Mouse (Mus musculus) forebrain, postnatal 0 days (tissue): ENCODE measurements around the gene Aggf1. TPM values are rescaled to one million over a fixed set of nuclear protein-coding genes. Genes with fewer than 3 reads are reported as not detected.
A peak's percentile ranks its signal among the peaks of the same experiment; 100 is the strongest.

Experiments
- ATAC-seq: fragments of 200-750 bp; cut with Nextera tagmentation; 2 replicates; pipeline ENCODE4 v1.8.0; 2017; ENCODE audit warnings: mild to moderate bottlenecking, moderate library complexity
- DNase-seq: peaks from one replicate; pipeline ENCODE4 v3.0.0-alpha.2; 2015
- H3K27ac ChIP-seq: fragments of 300-500 bp; sonication (generic); 2 replicates; pipeline ENCODE4 v1.5.1; 2014; ENCODE audit warnings: low read depth, mild to moderate bottlenecking, antibody characterized with exemption, low read length, moderate library complexity, mixed read lengths
- H3K27me3 ChIP-seq: fragments of 300-500 bp; sonication (generic); 2 replicates; pipeline ENCODE4 v1.6.1; 2014; ENCODE audit warnings: mild to moderate bottlenecking, low read length, mixed read lengths; ENCODE audit not compliant: insufficient read depth
- H3K36me3 ChIP-seq: fragments of 300-500 bp; sonication (generic); 2 replicates; pipeline ENCODE4 v1.6.1; 2014; ENCODE audit warnings: mild to moderate bottlenecking, moderate library complexity; ENCODE audit not compliant: insufficient read depth
- H3K4me1 ChIP-seq: fragments of 300-500 bp; sonication (generic); 2 replicates; pipeline ENCODE4 v1.6.1; 2014; ENCODE audit warnings: antibody characterized with exemption; ENCODE audit not compliant: insufficient read depth
- H3K4me2 ChIP-seq: fragments of 300-500 bp; sonication (generic); 2 replicates; pipeline ENCODE4 v1.6.1; 2014; ENCODE audit warnings: low read depth, mild to moderate bottlenecking, moderate library complexity
- H3K4me3 ChIP-seq: fragments of 300-500 bp; sonication (generic); 2 replicates; pipeline ENCODE4 v1.5.1; 2014; ENCODE audit warnings: low read depth, low read length, mixed read lengths
- H3K9ac ChIP-seq: fragments of 300-500 bp; sonication (generic); 2 replicates; pipeline ENCODE4 v1.6.1; 2014; ENCODE audit warnings: mild to moderate bottlenecking
- H3K9me3 ChIP-seq: fragments of 300-500 bp; sonication (generic); 2 replicates; pipeline ENCODE4 v1.6.1; 2016; ENCODE audit warnings: low read length
- CTCF ChIP-seq: sonication (generic); IDR thresholded peaks from 2 replicates; pipeline ENCODE4 v1.5.1; 2016; ENCODE audit warnings: antibody characterized with exemption, control low read depth, low read depth
- WGBS: fragments of 180-500 bp; shearing (Covaris S2); extraction: QIAGEN DNeasy Blood & Tissue Kit; methylation state at CpG from one replicate; pipeline ENCODE4 v1.1.7; 2014; 5-methylcytosine and 5-hydroxymethylcytosine counted together
- polyA plus RNA-seq: library from polyadenylated mRNA; unstranded; fragments of >200 nt; fragmentation: Nextera tagmentation; extraction: Ambion mirVana; gene quantifications from 2 replicates; pipeline ENCODE4 v1.2.1, GENCODE M21; 2015
- total RNA-seq: library from RNA; depleted of rRNA; stranded (reverse); fragments of >200 nt; gene quantifications from 2 replicates; pipeline ENCODE4 v1.2.3, GENCODE M21; 2014; rRNA removed

The Aggf1 gene
- total RNA-seq (34.3 and 36.5 TPM in 2 replicates), polyA plus RNA-seq (31.0 and 32.8 TPM in 2 replicates)

DNA sequence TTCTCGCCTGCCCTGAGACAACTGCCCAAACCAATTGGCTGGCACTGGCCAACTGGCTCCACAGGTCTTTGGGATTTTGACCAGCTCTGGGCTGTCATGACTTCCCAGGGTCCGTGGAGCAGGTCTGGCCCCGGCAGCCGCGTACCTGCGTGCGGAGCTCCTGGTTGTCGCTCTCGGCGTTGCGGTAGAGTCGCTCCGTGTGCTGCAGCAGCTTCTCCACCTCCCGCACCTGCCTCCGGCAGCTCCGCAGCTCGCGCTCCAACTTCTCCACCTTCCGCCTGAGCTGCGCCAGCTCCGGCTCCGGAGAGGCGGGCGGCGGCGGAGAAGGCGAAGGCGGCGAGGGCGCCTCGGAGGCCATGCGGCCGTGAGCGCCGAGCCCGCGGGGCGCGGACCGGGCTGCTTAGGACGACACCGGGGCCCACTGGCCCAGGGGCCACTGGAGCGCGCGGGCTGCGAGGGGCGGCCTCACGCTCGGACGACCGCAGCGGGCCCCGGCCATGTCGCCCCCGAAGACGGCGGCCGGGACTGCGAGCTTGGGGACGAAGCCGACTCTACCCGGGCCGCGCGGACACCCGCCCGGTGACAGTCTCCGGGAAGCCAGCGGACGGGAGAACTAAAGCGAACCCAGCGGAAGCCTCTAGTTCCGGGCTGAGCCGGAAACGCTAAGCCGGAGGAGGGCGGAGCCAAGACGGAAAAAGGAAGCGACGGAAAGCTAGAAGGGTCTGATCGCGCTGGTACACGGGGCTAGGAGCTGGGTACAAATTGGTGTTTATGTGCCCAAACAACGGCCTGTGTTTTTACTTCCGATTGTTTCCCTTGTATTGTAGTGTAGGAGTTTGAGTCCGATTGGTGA lies at the start of gene Aggf1:
Gene Aggf1, minus strand, starts transcription at position 652 of the 853 bp plus-strand sequence.
- Histone ChIP-seq H3K9me3 (no peaks in the 10 kb centered on the region), H3K27ac (peak within 1 kb of the TSS; percentile 84), H3K27me3 (no peaks in the 10 kb centered on the region), H3K4me2 (peak within 1 kb of the TSS; percentile 90), H3K36me3 (peaks cover 11% of the 10 kb centered on the region), H3K9ac (peak within 1 kb of the TSS; percentile 84), H3K4me3 (peak within 1 kb of the TSS; percentile 95), H3K4me1 (peaks cover 6% of the 10 kb centered on the region)
- peak; percentile 93 for DNase-seq
- peak; percentile 100 for ATAC-seq
- WGBS = 2% methylated on average over 86 of the region's 86 CpGs
- no peak for TF ChIP-seq CTCF

DNA sequence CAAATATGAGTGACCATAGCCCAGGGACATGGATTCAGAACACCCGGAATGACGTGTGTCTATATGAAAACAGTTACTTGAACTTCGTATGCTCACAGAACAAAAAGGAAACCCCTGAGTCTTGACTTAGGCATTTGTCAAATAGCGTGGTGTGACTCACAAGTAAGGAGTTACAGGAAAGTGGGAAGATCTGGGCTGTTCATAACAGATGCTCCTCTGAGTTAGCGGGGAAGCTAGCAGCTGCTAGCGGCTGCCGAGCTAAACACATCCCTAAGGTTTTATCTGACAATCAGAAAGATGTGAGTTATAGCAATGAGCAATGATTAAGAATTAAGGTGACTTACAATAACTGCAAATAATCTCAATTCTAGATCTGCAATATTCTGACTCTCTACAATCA lies 49.8 kb upstream of the Aggf1 start:
- DNase-seq (peak; percentile 36), ATAC-seq (peak; percentile 76)
- Histone ChIP-seq H3K4me3 (no peak overlapping the region), H3K4me1 (0 out of 2 replicates have a peak, but pooled peaks cover 6% of the 10 kb centered on the region), H3K9me3 (no peaks in the 10 kb centered on the region), H3K27me3 (no peaks in the 10 kb centered on the region), H3K4me2 (no peak overlapping the region), H3K36me3 (no peaks in the 10 kb centered on the region), H3K9ac (no peak overlapping the region), H3K27ac (no peak overlapping the region)
- 77% methylated on average over 7 of the region's 7 CpGs for WGBS
- no peak for TF ChIP-seq CTCF

DNA sequence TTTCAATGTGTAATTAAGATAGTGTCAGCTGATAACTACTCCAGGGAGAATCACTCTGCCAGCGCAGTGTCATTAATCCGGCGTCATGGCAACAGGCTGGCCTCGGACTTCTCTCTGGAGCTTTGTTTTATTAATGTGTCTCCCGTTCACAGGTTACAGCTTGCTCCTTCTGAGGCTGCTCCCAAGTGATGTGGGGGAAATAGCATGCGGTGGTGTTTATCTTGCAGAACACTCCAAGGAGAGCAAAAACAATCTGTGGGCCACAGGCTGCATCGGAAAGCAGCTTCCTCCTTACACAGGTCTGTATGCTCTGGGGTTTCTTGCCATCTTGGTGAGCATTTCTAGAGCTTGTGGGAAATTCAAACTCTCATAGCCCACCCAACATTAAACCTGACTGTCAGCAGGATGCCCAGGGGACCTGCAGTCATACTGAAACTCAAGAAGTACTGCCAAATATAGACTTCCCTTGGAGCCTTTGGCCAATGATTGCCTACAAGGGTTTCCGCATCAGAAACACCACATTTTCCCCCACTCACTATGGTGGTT lies 44.1 kb upstream of the Aggf1 start:
- no peak for TF ChIP-seq CTCF
- Histone ChIP-seq H3K4me1 (peaks cover 5% of the 10 kb centered on the region; the same call in 1 of the 2 replicates), H3K27me3 (no peaks in the 10 kb centered on the region), H3K9me3 (no peaks in the 10 kb centered on the region), H3K9ac (no peak overlapping the region), H3K36me3 (no peaks in the 10 kb centered on the region), H3K4me3 (no peak overlapping the region), H3K27ac (peak overlapping the region; percentile 54; the same call in 1 of the 2 replicates), H3K4me2 (0 out of 2 replicates have a peak overlapping the region, but pooled peaks have one; percentile 8)
- peak; percentile 63 for DNase-seq
- peak; percentile 79 for ATAC-seq
- WGBS = 14% methylated on average over 8 of the region's 8 CpGs

DNA sequence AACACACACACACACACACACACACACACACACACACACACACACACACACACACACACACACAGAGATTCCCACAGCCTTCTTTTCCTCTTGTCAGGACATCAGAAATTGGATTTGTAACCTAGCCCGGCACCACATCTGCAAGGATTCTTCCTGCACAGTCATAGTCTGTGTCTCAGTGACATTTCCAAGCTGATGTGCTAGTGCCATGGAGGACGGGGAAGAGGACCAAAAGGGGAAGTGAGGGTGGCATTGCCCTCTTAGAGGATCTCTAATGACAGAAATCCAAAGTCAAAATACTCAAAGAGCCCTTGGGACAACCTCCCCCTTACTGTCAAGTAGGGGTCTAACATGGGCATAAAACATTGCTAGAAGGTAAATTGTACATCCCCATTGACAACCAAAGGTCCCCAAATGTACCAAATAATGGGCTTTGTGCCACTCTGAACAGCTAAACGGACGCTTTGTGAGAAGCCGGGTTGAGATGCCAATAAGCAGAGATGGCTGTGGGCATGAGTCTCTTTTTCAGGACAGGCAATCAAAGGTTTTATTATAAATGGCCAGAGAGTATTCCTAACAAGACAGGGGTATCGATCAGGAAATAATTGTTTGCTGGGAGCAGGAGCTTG lies 43.5 kb upstream of the Aggf1 start:
- no peak for TF ChIP-seq CTCF
- Histone ChIP-seq H3K36me3 (no peaks in the 10 kb centered on the region), H3K9me3 (no peaks in the 10 kb centered on the region), H3K4me3 (no peak overlapping the region), H3K4me2 (no peak overlapping the region), H3K27ac (peak overlapping the region; percentile 54; the same call in 1 of the 2 replicates), H3K9ac (no peak overlapping the region), H3K4me1 (peaks cover 5% of the 10 kb centered on the region; the same call in 1 of the 2 replicates), H3K27me3 (no peaks in the 10 kb centered on the region)
- WGBS = 22% methylated on average over 6 of the region's 6 CpGs
- DNase-seq (no peak), ATAC-seq (0 out of 2 replicates have a peak, but pooled peaks have one; percentile 1)

DNA sequence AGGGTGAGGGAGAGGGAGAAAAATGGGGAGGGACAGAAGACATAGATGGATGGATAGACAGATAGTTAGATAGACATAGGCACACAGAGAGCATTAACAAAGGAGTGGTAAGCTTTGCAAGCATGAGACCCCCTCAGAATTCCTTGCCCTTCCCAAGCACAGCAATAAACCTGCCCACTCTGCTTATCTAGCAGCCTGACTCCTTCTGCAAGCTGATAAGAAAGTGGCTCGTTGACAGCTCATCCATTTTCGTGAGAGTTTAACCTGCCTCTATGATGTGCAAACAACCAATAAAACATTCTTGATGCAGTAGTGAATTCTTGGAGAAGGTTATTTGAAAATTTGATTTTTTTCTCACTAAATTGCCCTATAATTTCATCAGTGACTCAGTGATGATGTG lies 37.1 kb upstream of the Aggf1 start:
- no peak overlapping the region for H3K9ac ChIP-seq
- H3K4me2 ChIP-seq = no peak overlapping the region
- WGBS = 76% methylated on average over 2 of the region's 2 CpGs
- H3K27me3 ChIP-seq = no peaks in the 10 kb centered on the region
- H3K27ac ChIP-seq = no peak overlapping the region
- no peak for ATAC-seq
- no peak overlapping the region for H3K4me3 ChIP-seq
- H3K4me1 ChIP-seq = no peaks in the 10 kb centered on the region
- no peak for TF ChIP-seq CTCF
- no peaks in the 10 kb centered on the region for H3K9me3 ChIP-seq
- DNase-seq = no peak
- no peaks in the 10 kb centered on the region for H3K36me3 ChIP-seq

DNA sequence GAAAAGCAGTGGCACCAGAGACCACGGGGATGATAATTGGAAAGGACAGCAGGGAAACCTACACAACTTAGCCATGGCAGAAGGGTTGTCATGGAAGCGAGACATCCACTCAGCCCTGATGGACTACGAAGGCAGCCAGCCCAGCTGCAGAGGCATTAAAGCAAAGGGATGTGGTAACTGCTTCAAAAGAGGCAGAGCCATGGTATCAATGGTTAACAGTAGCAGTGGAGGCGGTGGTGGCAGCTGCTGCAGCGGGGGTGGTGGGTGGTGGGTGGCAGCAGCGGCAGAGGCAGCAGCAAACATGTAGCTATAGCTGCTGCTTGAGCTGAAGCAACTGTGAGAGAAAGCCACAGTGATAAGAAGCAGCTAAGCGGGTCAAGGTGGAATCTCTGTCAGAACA lies 18.1 kb upstream of the Aggf1 start:
- TF ChIP-seq CTCF = no peak
- H3K27ac ChIP-seq = no peak overlapping the region
- ATAC-seq = no peak
- no peak overlapping the region for H3K4me3 ChIP-seq
- peaks cover 8% of the 10 kb centered on the region; the same call in 1 of the 2 replicates for H3K9me3 ChIP-seq
- H3K4me1 ChIP-seq = no peaks in the 10 kb centered on the region
- DNase-seq = no peak
- no peak overlapping the region for H3K9ac ChIP-seq
- no peaks in the 10 kb centered on the region for H3K27me3 ChIP-seq
- no peaks in the 10 kb centered on the region for H3K36me3 ChIP-seq
- 86% methylated on average over 7 of the region's 7 CpGs for WGBS
- H3K4me2 ChIP-seq = no peak overlapping the region
